Mouse (Mus musculus) midbrain, embryonic 16.5 days (tissue): ENCODE measurements at regions not wholly inside any gene's neighbourhood (a gene's known extent, or its start where the extent isn't known, plus 50 kb on each side); places are given as distances from the start of the nearest gene placed in this dataset.
A peak's percentile ranks its signal among the peaks of the same experiment; 100 is the strongest.

Experiments used
- ATAC-seq: fragments of 200-750 bp; cut with Nextera tagmentation; 2 replicates; pipeline ENCODE4 v1.8.0; 2017; ENCODE audit warnings: moderate TSS enrichment
- H3K27ac ChIP-seq: fragments of 300-500 bp; sonication (generic); 2 replicates; pipeline ENCODE4 v1.5.1; 2014; ENCODE audit warnings: mild to moderate bottlenecking, low read length, mixed read lengths
- H3K27me3 ChIP-seq: fragments of 300-500 bp; sonication (generic); 2 replicates; pipeline ENCODE4 v1.6.1; 2014; ENCODE audit warnings: low read depth, low read length, mixed read lengths; ENCODE audit not compliant: control insufficient read depth, insufficient read depth
- H3K36me3 ChIP-seq: fragments of 300-500 bp; sonication (generic); 2 replicates; pipeline ENCODE4 v1.6.1; 2014; ENCODE audit warnings: mild to moderate bottlenecking, low read length, moderate library complexity, mixed read lengths; ENCODE audit not compliant: control insufficient read depth, insufficient read depth
- H3K4me1 ChIP-seq: fragments of 300-500 bp; sonication (generic); 2 replicates; pipeline ENCODE4 v1.6.1; 2014; ENCODE audit warnings: mild to moderate bottlenecking, low read length, mixed read lengths; ENCODE audit not compliant: control insufficient read depth, insufficient read depth
- H3K4me2 ChIP-seq: fragments of 300-500 bp; sonication (generic); 2 replicates; pipeline ENCODE4 v1.6.1; 2014; ENCODE audit warnings: mild to moderate bottlenecking, low read length, mixed read lengths
- H3K4me3 ChIP-seq: fragments of 300-500 bp; sonication (generic); 2 replicates; pipeline ENCODE4 v1.5.1; 2014; ENCODE audit warnings: low read depth, mild to moderate bottlenecking, low read length, moderate library complexity, mixed read lengths
- H3K9ac ChIP-seq: fragments of 300-500 bp; sonication (generic); 2 replicates; pipeline ENCODE4 v1.6.1; 2014; ENCODE audit warnings: low read depth, low read length, mixed read lengths
- H3K9me3 ChIP-seq: fragments of 300-500 bp; sonication (generic); replicated peaks from 2 replicates; pipeline ENCODE4 v1.6.1; 2014; ENCODE audit warnings: mild to moderate bottlenecking, low read length, mixed read lengths; ENCODE audit not compliant: control insufficient read depth, poor library complexity, severe bottlenecking
- WGBS: fragments of 180-500 bp; shearing (Covaris S2); extraction: QIAGEN DNeasy Blood & Tissue Kit; methylation state at CpG from one replicate; pipeline ENCODE4 v1.1.7; 2014; 5-methylcytosine and 5-hydroxymethylcytosine counted together

GRCm38 (mm10) chr12:68577453-68577852 lies 581.5 kb downstream of the Rps29 start:
- no peak overlapping the region for H3K4me2 ChIP-seq
- no peak overlapping the region for H3K9ac ChIP-seq
- H3K36me3 ChIP-seq = no peaks in the 10 kb centered on the region
- 23% methylated on average over 6 of the region's 6 CpGs for WGBS
- peak; percentile 67 for ATAC-seq
- no peaks in the 10 kb centered on the region for H3K27me3 ChIP-seq
- H3K27ac ChIP-seq = no peak overlapping the region
- no peak overlapping the region for H3K4me3 ChIP-seq
- H3K9me3 ChIP-seq = no peaks in the 10 kb centered on the region
- peaks cover 9% of the 10 kb centered on the region for H3K4me1 ChIP-seq

- H3K9ac ChIP-seq = no peak overlapping the region
- peaks cover 9% of the 10 kb centered on the region for H3K4me1 ChIP-seq
- no peak overlapping the region for H3K4me3 ChIP-seq
- H3K36me3 ChIP-seq = no peaks in the 10 kb centered on the region
- no peaks in the 10 kb centered on the region for H3K27me3 ChIP-seq
- peak; percentile 52; the same call in 1 of the 2 replicates for ATAC-seq
- no peaks in the 10 kb centered on the region for H3K9me3 ChIP-seq
- H3K4me2 ChIP-seq = peak overlapping the region; percentile 16
- 40% methylated on average over 7 of the region's 7 CpGs for WGBS
- no peak overlapping the region for H3K27ac ChIP-seq
These were observed 582.1 kb downstream of the Rps29 start for GRCm38 (mm10) chr12:68576855-68577254.

GRCm38 (mm10) chr12:68554943-68555627 lies 603.9 kb downstream of the Rps29 start:
- Histone ChIP-seq H3K9me3 (no peaks in the 10 kb centered on the region), H3K27ac (no peak overlapping the region), H3K27me3 (no peaks in the 10 kb centered on the region), H3K9ac (no peak overlapping the region), H3K4me1 (peaks cover 2% of the 10 kb centered on the region; the same call in 1 of the 2 replicates), H3K4me2 (no peak overlapping the region), H3K36me3 (no peaks in the 10 kb centered on the region), H3K4me3 (no peak overlapping the region)
- WGBS = 43% methylated on average over 7 of the region's 7 CpGs
- peak; percentile 73 for ATAC-seq

- Histone ChIP-seq H3K9ac (no peak overlapping the region), H3K4me1 (peaks cover 2% of the 10 kb centered on the region; the same call in 1 of the 2 replicates), H3K4me2 (no peak overlapping the region), H3K4me3 (no peak overlapping the region), H3K27me3 (no peaks in the 10 kb centered on the region), H3K9me3 (no peaks in the 10 kb centered on the region), H3K36me3 (no peaks in the 10 kb centered on the region), H3K27ac (no peak overlapping the region)
- no peak for ATAC-seq
- WGBS = 28% methylated on average over 2 of the region's 2 CpGs
These were observed 604.7 kb downstream of the Rps29 start for GRCm38 (mm10) chr12:68554292-68554691.

GRCm38 (mm10) chr12:68541811-68542210 lies 617.2 kb downstream of the Rps29 start:
- Histone ChIP-seq H3K4me1 (peaks cover 9% of the 10 kb centered on the region), H3K9me3 (no peaks in the 10 kb centered on the region), H3K4me3 (no peak overlapping the region), H3K36me3 (no peaks in the 10 kb centered on the region), H3K27me3 (no peaks in the 10 kb centered on the region), H3K4me2 (no peak overlapping the region), H3K27ac (no peak overlapping the region), H3K9ac (no peak overlapping the region)
- ATAC-seq = peak; percentile 58; the same call in 1 of the 2 replicates
- 21% methylated on average over 3 of the region's 3 CpGs for WGBS

GRCm38 (mm10) chr12:68500794-68501193 lies 658.2 kb downstream of the Rps29 start:
- H3K27ac ChIP-seq = no peak overlapping the region
- WGBS = 86% methylated on average over 4 of the region's 4 CpGs
- no peak for ATAC-seq
- H3K4me2 ChIP-seq = no peak overlapping the region
- no peaks in the 10 kb centered on the region for H3K27me3 ChIP-seq
- no peaks in the 10 kb centered on the region for H3K4me1 ChIP-seq
- H3K4me3 ChIP-seq = no peak overlapping the region
- no peaks in the 10 kb centered on the region for H3K9me3 ChIP-seq
- no peak overlapping the region for H3K9ac ChIP-seq
- no peaks in the 10 kb centered on the region for H3K36me3 ChIP-seq

- H3K4me3 ChIP-seq = no peak overlapping the region
- no peak overlapping the region for H3K4me2 ChIP-seq
- H3K27ac ChIP-seq = peak overlapping the region; percentile 64
- H3K4me1 ChIP-seq = peaks cover 4% of the 10 kb centered on the region; the same call in 1 of the 2 replicates
- WGBS = 46% methylated on average over 4 of the region's 4 CpGs
- ATAC-seq = peak; percentile 87
- no peaks in the 10 kb centered on the region for H3K36me3 ChIP-seq
- H3K9ac ChIP-seq = no peak overlapping the region
- no peaks in the 10 kb centered on the region for H3K27me3 ChIP-seq
- no peaks in the 10 kb centered on the region for H3K9me3 ChIP-seq
These were observed 696.0 kb downstream of the Rps29 start for GRCm38 (mm10) chr12:68463032-68463431.

GRCm38 (mm10) chr12:68458196-68458595 lies 700.8 kb downstream of the Rps29 start:
- Histone ChIP-seq H3K9ac (no peak overlapping the region), H3K27me3 (no peaks in the 10 kb centered on the region), H3K4me1 (peaks cover 4% of the 10 kb centered on the region; the same call in 1 of the 2 replicates), H3K36me3 (no peaks in the 10 kb centered on the region), H3K27ac (no peak overlapping the region), H3K4me2 (no peak overlapping the region), H3K4me3 (no peak overlapping the region), H3K9me3 (no peaks in the 10 kb centered on the region)
- no peak for ATAC-seq
- 81% methylated on average over 7 of the region's 7 CpGs for WGBS

GRCm38 (mm10) chr12:68426601-68427000 lies 732.4 kb downstream of the Rps29 start:
- Histone ChIP-seq H3K4me3 (no peak overlapping the region), H3K4me1 (no peaks in the 10 kb centered on the region), H3K9ac (no peak overlapping the region), H3K4me2 (no peak overlapping the region), H3K36me3 (no peaks in the 10 kb centered on the region), H3K9me3 (no peaks in the 10 kb centered on the region), H3K27ac (no peak overlapping the region), H3K27me3 (no peaks in the 10 kb centered on the region)
- ATAC-seq = no peak
- WGBS = 100% methylated on average over 1 of the region's 1 CpGs
